Mouse (Mus musculus) CH12.LX (cell line): Measurements from ENCODE around the gene Gm27021. TPM values are rescaled to one million over a fixed set of nuclear protein-coding genes. Genes with fewer than 3 reads are reported as not detected.

ENCODE experiments used
- DNase-seq: peaks from one replicate; pipeline ENCODE4 v3.0.0-alpha.2; 2013; ENCODE audit errors: extremely low read depth
- H3K27ac ChIP-seq: 2 replicates; pipeline ENCODE4 v1.5.1; 2012; ENCODE audit warnings: low read depth, mild to moderate bottlenecking, control low read depth, moderate library complexity; ENCODE audit not compliant: insufficient read depth
- H3K27me3 ChIP-seq: replicated peaks from 2 replicates; pipeline ENCODE3; 2012; ENCODE audit warnings: inconsistent platforms
- H3K36me3 ChIP-seq, 2 experiments: replicated peaks in 1 of 2; 2 replicates each; pipeline versions ENCODE3 to v1.6.1; 2012; ENCODE audit warnings: inconsistent platforms in 1 of 2, low read length in 1 of 2, mild to moderate bottlenecking in 1 of 2, mixed read lengths in 1 of 2, moderate library complexity in 1 of 2; ENCODE audit not compliant: control insufficient read depth in 1 of 2, insufficient read depth in 1 of 2
- H3K4me1 ChIP-seq, 2 experiments: 2 replicates each; pipeline ENCODE4 v1.6.1; 2012; ENCODE audit warnings: inconsistent platforms in 1 of 2, moderate library complexity in 1 of 2; ENCODE audit not compliant: insufficient read depth in 2 of 2, control insufficient read depth in 1 of 2
- H3K4me2 ChIP-seq: 2 replicates; pipeline ENCODE4 v1.6.1; 2012; ENCODE audit warnings: low read depth, mild to moderate bottlenecking, control low read depth; ENCODE audit not compliant: poor library complexity, insufficient read depth, severe bottlenecking
- H3K4me3 ChIP-seq, 3 experiments: fragments of 150-350 bp in 1 of 3; sonication (generic) in 1 of 3; replicated peaks in 1 of 3; 2 replicates each; pipeline versions ENCODE3 to v1.5.1; 2011 to 2012; ENCODE audit warnings: low read depth in 2 of 3, low read length in 2 of 3, mild to moderate bottlenecking in 2 of 3, moderate library complexity in 2 of 3, control low read depth in 1 of 3, improper control_type of control experiment in 1 of 3, inconsistent platforms in 1 of 3, mixed read lengths in 1 of 3; ENCODE audit not compliant: poor library complexity in 1 of 3
- H3K79me2 ChIP-seq: replicated peaks from 2 replicates; pipeline ENCODE4 v1.6.1; 2012; ENCODE audit warnings: mild to moderate bottlenecking, moderate library complexity; ENCODE audit not compliant: control insufficient read depth, poor library complexity, insufficient read depth, severe bottlenecking; ENCODE audit errors: extremely low read depth
- H3K9ac ChIP-seq: 2 replicates; pipeline ENCODE4 v1.6.1; 2012; ENCODE audit warnings: low read depth, mild to moderate bottlenecking, control low read depth, moderate library complexity; ENCODE audit not compliant: insufficient read depth
- H3K9me3 ChIP-seq: replicated peaks from 2 replicates; pipeline ENCODE3; 2012; ENCODE audit warnings: low read length, inconsistent platforms, mixed read lengths
- BHLHE40 ChIP-seq: IDR thresholded peaks from 2 replicates; pipeline ENCODE4 v1.6.1; 2011; ENCODE audit warnings: mild to moderate bottlenecking, low read depth, low read length, improper control_type of control experiment
- CTCF ChIP-seq, 2 experiments: IDR thresholded peaks in 1 of 2; conservative IDR thresholded peaks in 1 of 2; 2 replicates each; pipeline ENCODE4 v1.5.1; 2011 to 2012; ENCODE audit warnings: low read depth in 2 of 2, low read length in 2 of 2, improper control_type of control experiment in 1 of 2, inconsistent platforms in 1 of 2, mild to moderate bottlenecking in 1 of 2, moderate library complexity in 1 of 2
- HCFC1 ChIP-seq: IDR thresholded peaks from 2 replicates; pipeline ENCODE4 v1.6.1; 2012; ENCODE audit warnings: low read depth, mild to moderate bottlenecking, inconsistent platforms, low read length, improper control_type of control experiment
- JUND ChIP-seq: conservative IDR thresholded peaks from 2 replicates; pipeline ENCODE4 v1.6.1; 2011; ENCODE audit warnings: low read depth, low read length, improper control_type of control experiment
- KAT2A ChIP-seq: IDR thresholded peaks from 2 replicates; pipeline ENCODE4 v1.6.1; 2012; ENCODE audit warnings: low read length, improper control_type of control experiment, inconsistent platforms; ENCODE audit not compliant: insufficient replicate concordance
- MAFK ChIP-seq: IDR thresholded peaks from 2 replicates; pipeline ENCODE4 v1.6.1; 2011; ENCODE audit warnings: low read length, improper control_type of control experiment; ENCODE audit not compliant: insufficient replicate concordance
- MXI1 ChIP-seq: IDR thresholded peaks from 2 replicates; pipeline ENCODE4 v1.6.1; 2011; ENCODE audit warnings: mild to moderate bottlenecking, low read depth, low read length, improper control_type of control experiment
- MYC ChIP-seq: IDR thresholded peaks from 2 replicates; pipeline ENCODE4 v1.6.1; 2011; ENCODE audit warnings: low read depth, mild to moderate bottlenecking, improper control_type of control experiment, low read length
- NELFE ChIP-seq: IDR thresholded peaks from 2 replicates; pipeline ENCODE4 v1.6.1; 2011; ENCODE audit warnings: low read depth, low read length, improper control_type of control experiment
- NRF1 ChIP-seq: IDR thresholded peaks from 2 replicates; pipeline ENCODE4 v1.6.1; 2014; ENCODE audit warnings: low read depth, mild to moderate bottlenecking, inconsistent platforms, low read length, improper control_type of control experiment, moderate library complexity
- POLR2AphosphoS2 ChIP-seq: IDR thresholded peaks from 2 replicates; pipeline ENCODE4 v1.6.1; 2011; ENCODE audit warnings: low read depth, low read length, improper control_type of control experiment
- RAD21 ChIP-seq: IDR thresholded peaks from 2 replicates; pipeline ENCODE4 v1.6.1; 2011; ENCODE audit warnings: low read depth, mild to moderate bottlenecking, low read length, improper control_type of control experiment, moderate library complexity
- SMC3 ChIP-seq: IDR thresholded peaks from 2 replicates; pipeline ENCODE4 v1.6.1; 2011; ENCODE audit warnings: low read depth, low read length, improper control_type of control experiment
- TCF12 ChIP-seq: IDR thresholded peaks from 2 replicates; pipeline ENCODE4 v1.6.1; 2014; ENCODE audit warnings: low read depth, mild to moderate bottlenecking, inconsistent platforms, low read length, improper control_type of control experiment
- ZC3H11A ChIP-seq: IDR thresholded peaks from 2 replicates; pipeline ENCODE4 v1.6.1; 2012; ENCODE audit warnings: low read depth, mild to moderate bottlenecking, inconsistent platforms, low read length, improper control_type of control experiment
- ZKSCAN1 ChIP-seq: IDR thresholded peaks from 2 replicates; pipeline ENCODE4 v1.6.1; 2012; ENCODE audit warnings: low read depth, inconsistent platforms, low read length, improper control_type of control experiment, borderline replicate concordance
- dilution Hi-C: fragments of 300-500 bp; cut with MboI; formaldehyde crosslinking; loops from 2 replicates; pipeline ENCODE4 v1.14.3; 2020; ENCODE audit warnings: low sequenced_read_pairs; ENCODE audit not compliant: extremely low pct_unique_long_range_greater_than_20kb, extremely low pct_ligation_motif_present
- in situ Hi-C: fragments of 300-500 bp; cut with MboI; formaldehyde crosslinking; loops from 3 replicates; pipeline ENCODE4 v1.14.3; 2019; ENCODE audit warnings: low sequenced_read_pairs, low pct_ligation_motif_present, low pct_unique_long_range_greater_than_20kb, mixed read lengths
- polyA plus RNA-seq: library from polyadenylated mRNA; unstranded; fragments of >175 nt; gene quantifications from 2 replicates; pipeline ENCODE4 v1.2.1, GENCODE M21; 2012; ENCODE audit warnings: low read depth; ENCODE audit not compliant: insufficient read length
- total RNA-seq, 2 experiments: library from RNA; depleted of rRNA; stranded (reverse); fragments of 300-350 nt in 1 of 2; fragments of >200 nt in 1 of 2; gene quantifications; 2 replicates each; pipeline ENCODE4 v1.2.3; 2012 to 2014

The Gm27021 gene
- total and polyA plus RNA-seq, 3 experiments, result 1.0 to 1.1 TPM; not detected in 1

DNA sequence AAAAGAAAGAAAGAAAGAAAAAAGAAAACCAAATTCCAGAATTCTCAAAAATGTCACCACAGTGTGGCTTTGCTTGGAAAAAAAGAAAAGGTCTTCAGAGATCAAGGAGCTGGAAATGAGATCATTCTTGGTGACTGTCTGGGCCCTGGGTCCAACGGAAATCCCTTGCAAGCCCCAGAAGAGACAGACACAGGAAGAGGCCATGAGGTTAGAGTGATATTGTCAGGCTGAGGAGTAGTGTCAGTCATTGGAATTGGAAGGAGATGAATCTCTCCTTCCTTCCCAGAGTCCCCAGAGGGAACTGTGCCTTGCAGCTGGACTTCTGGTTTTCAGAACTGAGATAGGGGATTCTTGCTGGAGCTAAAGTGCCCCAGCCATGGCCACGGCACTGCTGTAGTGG is 31.7 kb upstream of the Gm27021 start:
- H3K79me2 ChIP-seq, result no peaks in the 10 kb centered on the region
- DNase-seq, result no peak
- dilution Hi-C loops, result no loop called here
- H3K4me3 ChIP-seq, result no peak overlapping the region
- H3K27me3 ChIP-seq, result peaks cover 30% of the 10 kb centered on the region
- no peak overlapping the region for H3K4me2 ChIP-seq
- H3K9ac ChIP-seq, result no peak overlapping the region
- TF ChIP-seq SMC3 (no peak), RAD21 (no peak), MYC (no peak), BHLHE40 (no peak), ZKSCAN1 (no peak), MXI1 (no peak), NRF1 (no peak), KAT2A (no peak), ZC3H11A (no peak), HCFC1 (no peak), TCF12 (no peak), MAFK (no peak), JUND (no peak), POLR2AphosphoS2 (no peak), NELFE (no peak), CTCF (conservative IDR thresholded peaks at IDR 0.05 in 1 of 2, IDR thresholded peaks at IDR 0.05 in 1 of 2; ENCODE audit: low read depth in 2 of 2, low read length in 2 of 2) (no peak)
- TF ChIP-seq, all 38 proteins: peak for 0
- in situ Hi-C loops, result no loop called here
- Histone ChIP-seq H3K9me3 (peaks cover 7% of the 10 kb centered on the region), H3K4me1 (peaks cover 12 to 50% of the 10 kb centered on the region in 2 experiments), H3K36me3 (no peaks in the 10 kb centered on the region), H3K27ac (no peak overlapping the region)

- dilution Hi-C loops, result no loop called here
- H3K4me1 ChIP-seq, result peaks cover 12 to 46% of the 10 kb centered on the region in 2 experiments
- peaks cover 26% of the 10 kb centered on the region for H3K27me3 ChIP-seq
- H3K4me2 ChIP-seq, result no peak overlapping the region
- H3K27ac ChIP-seq, result no peak overlapping the region
- in situ Hi-C loops, result no loop called here
- H3K9ac ChIP-seq, result no peak overlapping the region
- no peak for DNase-seq
- TF ChIP-seq BHLHE40 (no peak), POLR2AphosphoS2 (no peak), TCF12 (no peak)
- TF ChIP-seq, all 38 proteins: peak for 0
- Histone ChIP-seq H3K9me3 (peaks cover 7% of the 10 kb centered on the region), H3K79me2 (no peaks in the 10 kb centered on the region), H3K4me3 (no peak overlapping the region), H3K36me3 (no peaks in the 10 kb centered on the region)
Observed at GRCm38 (mm10) chr8:120699079-120699478, 31.2 kb upstream of the Gm27021 start.
